Mouse (Mus musculus) ES-Bruce4 (cell line): Measurements from ENCODE around the gene Pdgfb.

Source experiments
- CTCF ChIP-seq: IDR thresholded peaks from one replicate; pipeline ENCODE4 v1.8.1; 2011; ENCODE audit warnings: low read depth, low read length
- POLR2A ChIP-seq: IDR thresholded peaks from one replicate; pipeline ENCODE4 v1.8.1; 2011; ENCODE audit warnings: low read length; ENCODE audit not compliant: insufficient read depth

- no peak for TF ChIP-seq CTCF
- no peak for TF ChIP-seq POLR2A
Observed at GRCm38 (mm10) chr15:80015211-80015952, 605 bp upstream of the Pdgfb start.
